ENCODE assay signal across 8 mouse cellular contexts in genomic region chr12:79626555-79627080, GRCm38 (mm10).
DNase-seq lines count a peak whose midpoint lies in the region; ATAC-seq lines count a peak whose summit lies in the region.
"Had no signal": no experiment of that assay in that cellular context is flagged by ENCODE, and none has a peak within 500 bp of the region (broad histone marks: within the 10 kb centered on the region; RNA-seq: fewer than 3 reads in every experiment).

No protein-coding gene starts in this region.

- H3K36me3 ChIP-seq in heart, embryonic 15.5 days, result no peaks in the 10 kb centered on the region
- H3K36me3 ChIP-seq in midbrain, embryonic 11.5 days (ENCODE audit: control insufficient read depth, insufficient read depth, low read length), result no peaks in the 10 kb centered on the region
- no peaks in the 10 kb centered on the region for H3K36me3 ChIP-seq in midbrain, embryonic 15.5 days (replicated peaks)
- H3K36me3 ChIP-seq in stomach, embryonic 15.5 days, result no peaks in the 10 kb centered on the region

- no peak for ATAC-seq in heart, embryonic 15.5 days (replicated peaks; ENCODE audit: insufficient number of reproducible peaks, insufficient read depth, low FRiP score, low read depth)
- no peak for ATAC-seq in midbrain, embryonic 11.5 days (ENCODE audit: low FRiP score)
- no peak for ATAC-seq in midbrain, embryonic 15.5 days (replicated peaks)
- peak; percentile 55 for ATAC-seq in granulocyte monocyte progenitor cell, adult 5-6 weeks (replicated peaks; ENCODE audit: poor library complexity, severe bottlenecking)
- ATAC-seq in stomach, embryonic 15.5 days (ENCODE audit: insufficient read depth, low FRiP score, low read depth), result no peak

- H3K4me1 ChIP-seq in heart, embryonic 15.5 days (replicated peaks), result peaks cover 9% of the 10 kb centered on the region
- H3K4me1 ChIP-seq in midbrain, embryonic 11.5 days (ENCODE audit: control insufficient read depth, insufficient read depth, low read length), result peaks cover 25% of the 10 kb centered on the region
- H3K4me1 ChIP-seq in midbrain, embryonic 15.5 days, result peaks cover 15% of the 10 kb centered on the region
- H3K4me1 ChIP-seq in stomach, embryonic 15.5 days, result 0 out of 2 replicates have a peak, but pooled peaks cover 14% of the 10 kb centered on the region

- H3K9ac ChIP-seq in heart, embryonic 15.5 days, result no peak overlapping the region
- no peak overlapping the region for H3K9ac ChIP-seq in midbrain, embryonic 11.5 days (ENCODE audit: low read length)
- H3K9ac ChIP-seq in midbrain, embryonic 15.5 days, result no peak overlapping the region
- H3K9ac ChIP-seq in stomach, embryonic 15.5 days, result no peak overlapping the region

- no peak overlapping the region for H3K4me2 ChIP-seq in heart, embryonic 15.5 days
- no peak overlapping the region for H3K4me2 ChIP-seq in midbrain, embryonic 11.5 days
- no peak overlapping the region for H3K4me2 ChIP-seq in midbrain, embryonic 15.5 days
- no peak overlapping the region for H3K4me2 ChIP-seq in stomach, embryonic 15.5 days

- peak overlapping the region; percentile 50 for H3K27ac ChIP-seq in heart, embryonic 15.5 days
- peak overlapping the region; percentile 16; the same call in 1 of the 2 replicates for H3K27ac ChIP-seq in midbrain, embryonic 11.5 days (ENCODE audit: low read depth, low read length)
- H3K27ac ChIP-seq in midbrain, embryonic 15.5 days, result no peak overlapping the region
- H3K27ac ChIP-seq in stomach, embryonic 15.5 days, result peak overlapping the region; percentile 78

- no peak for DNase-seq in heart, postnatal 36 days
- DNase-seq in midbrain, embryonic 11.5 days (ENCODE audit: low spot score, missing footprints), result peak; percentile 90
- DNase-seq in left cerebral cortex, adult 11 months (ENCODE audit: low spot score), result no peak
- DNase-seq: cerebellum, adult 9-10 months had no signal

- intact Hi-C loops in heart, postnatal 36 days (cut with DNase I), result no loop called here

- no peaks in the 10 kb centered on the region for H3K27me3 ChIP-seq in heart, embryonic 15.5 days
- H3K27me3 ChIP-seq in midbrain, embryonic 11.5 days (ENCODE audit: control insufficient read depth, insufficient read depth, low read length), result no peaks in the 10 kb centered on the region
- H3K27me3 ChIP-seq in midbrain, embryonic 15.5 days (replicated peaks), result no peaks in the 10 kb centered on the region
- no peaks in the 10 kb centered on the region for H3K27me3 ChIP-seq in stomach, embryonic 15.5 days (replicated peaks)

- no peaks in the 10 kb centered on the region for H3K9me3 ChIP-seq in heart, embryonic 15.5 days (replicated peaks)
- no peaks in the 10 kb centered on the region for H3K9me3 ChIP-seq in midbrain, embryonic 11.5 days (ENCODE audit: control insufficient read depth, low read length)
- no peaks in the 10 kb centered on the region for H3K9me3 ChIP-seq in midbrain, embryonic 15.5 days
- no peaks in the 10 kb centered on the region for H3K9me3 ChIP-seq in stomach, embryonic 15.5 days

- H3K4me3 ChIP-seq in heart, embryonic 15.5 days, result no peak overlapping the region
- H3K4me3 ChIP-seq in midbrain, embryonic 11.5 days (ENCODE audit: low read depth, low read length), result no peak overlapping the region
- no peak overlapping the region for H3K4me3 ChIP-seq in midbrain, embryonic 15.5 days
- H3K4me3 ChIP-seq in stomach, embryonic 15.5 days (replicated peaks), result no peak overlapping the region

- WGBS in heart, embryonic 15.5 days, result 71% methylated on average over 4 of the region's 4 CpGs
- WGBS in midbrain, embryonic 11.5 days, result 32% methylated on average over 4 of the region's 4 CpGs
- whole genome bisulfite sequencing in midbrain, embryonic 15.5 days, result 38% methylated on average over 4 of the region's 4 CpGs
- 69% methylated on average over 4 of the region's 4 CpGs for WGBS in stomach, embryonic 15.5 days
